Mouse (Mus musculus) bone marrow, adult 2 months (tissue): Measurements from ENCODE around the gene Slco6c1.

ENCODE experiments used
- CTCF ChIP-seq: fragments of 200-500 bp; IDR thresholded peaks from 2 replicates; pipeline ENCODE4 v1.5.1; 2011; ENCODE audit warnings: low read length, control low read depth; ENCODE audit not compliant: control insufficient read depth, insufficient read depth
- POLR2A ChIP-seq: fragments of 200-500 bp; IDR thresholded peaks from 2 replicates; pipeline ENCODE4 v1.6.1; 2011; ENCODE audit warnings: low read depth, mild to moderate bottlenecking, control low read depth, low read length, borderline replicate concordance; ENCODE audit not compliant: control insufficient read depth

DNA sequence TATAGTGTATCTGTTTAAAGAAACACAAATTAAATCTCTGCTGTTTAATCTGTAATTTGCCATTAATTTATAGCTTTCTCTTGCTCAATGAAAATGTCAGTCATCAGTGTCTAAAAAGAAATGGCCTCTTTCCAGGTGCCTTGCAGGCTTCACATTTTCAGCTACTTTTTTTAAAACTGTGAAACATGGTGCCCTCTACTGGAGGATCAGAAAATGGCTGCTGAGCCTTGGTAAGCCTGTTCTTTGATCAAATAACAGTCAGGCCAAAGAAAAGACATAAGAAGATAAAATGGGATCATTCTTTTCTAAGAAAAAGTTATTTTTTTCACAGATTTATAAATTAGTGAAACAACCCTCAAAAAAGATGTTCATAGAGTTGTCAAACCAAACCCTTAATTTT is 109.1 kb downstream of the Slco6c1 start:
- TF ChIP-seq CTCF: no peak
- TF ChIP-seq POLR2A: no peak
